Mouse (Mus musculus) lung, adult 18-20 months (tissue): ENCODE data around the gene Zfp551.
A peak's percentile ranks its signal among the peaks of the same experiment; 100 is the strongest.

Experiments
- DNase-seq, 2 experiments: peaks; one replicate each; pipeline ENCODE4 v3.0.0; 2022; ENCODE audit warnings: mixed read lengths in 2 of 2

Zfp551 gene

GRCm38 (mm10) chr7:12422245-12422849 is at the start of gene Zfp551:
Gene Zfp551, minus strand, starts transcription at chr7:12422751.
- DNase-seq, result peak; percentile 69 to 73

- DNase-seq, result no peak
Measured at GRCm38 (mm10) chr7:12422855-12423254, 304 bp upstream of the Zfp551 start.

- DNase-seq, result no peak
Measured at GRCm38 (mm10) chr7:12421741-12422140, 810 bp downstream of the Zfp551 start.

- DNase-seq, result no peak
Measured at GRCm38 (mm10) chr7:12369173-12369572, 53.4 kb downstream of the Zfp551 start, which contains the start of gene Vmn1r84. Gene Vmn1r84, minus strand, starts transcription at chr7:12369273.
